Mouse (Mus musculus): ENCODE data around the gene Psd4.

The Psd4 gene

DNA sequence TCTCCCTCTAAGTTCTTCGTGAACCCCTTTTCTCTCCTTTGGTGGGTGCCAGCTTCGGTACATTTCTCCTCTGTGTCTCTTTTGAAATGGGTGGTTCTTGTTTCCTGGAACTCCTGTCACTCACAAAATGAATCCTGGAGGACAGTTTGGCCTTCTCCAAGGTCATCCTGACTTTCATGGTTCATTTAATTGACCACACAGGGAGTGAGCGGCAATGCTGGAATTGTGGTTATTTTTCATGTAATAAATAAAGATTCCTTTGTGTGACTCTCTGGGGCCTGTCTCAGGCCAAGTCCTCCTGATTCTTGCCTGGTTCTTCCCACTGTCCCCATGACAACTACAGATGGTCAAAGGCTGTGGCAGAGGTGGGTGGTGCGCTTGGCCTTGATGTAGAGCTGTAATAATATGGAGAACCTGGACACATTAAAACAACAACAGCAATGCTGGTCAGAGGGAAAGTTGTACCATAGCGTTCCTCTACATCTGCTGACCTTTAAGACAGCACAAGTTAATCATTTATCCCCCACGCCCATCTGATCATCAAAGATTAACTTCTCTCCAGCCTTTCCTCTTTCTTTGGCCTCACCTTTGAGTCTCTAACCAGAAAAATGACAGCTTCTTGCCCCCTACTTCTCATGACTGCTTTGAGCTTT is 54.0 kb downstream of the Psd4 start:
- in situ Hi-C loops (cut with MboI; ENCODE audit: low pct_unique_long_range_greater_than_20kb in 1 of 2, low sequenced_read_pairs in 2 of 2, unreplicated experiment in 1 of 2), result loop anchor here in 1 of 2 experiments (25.0 kb wide), 1 partner anchor 341 kb away; the partner anchor contains the start of gene Cacna1b

DNA sequence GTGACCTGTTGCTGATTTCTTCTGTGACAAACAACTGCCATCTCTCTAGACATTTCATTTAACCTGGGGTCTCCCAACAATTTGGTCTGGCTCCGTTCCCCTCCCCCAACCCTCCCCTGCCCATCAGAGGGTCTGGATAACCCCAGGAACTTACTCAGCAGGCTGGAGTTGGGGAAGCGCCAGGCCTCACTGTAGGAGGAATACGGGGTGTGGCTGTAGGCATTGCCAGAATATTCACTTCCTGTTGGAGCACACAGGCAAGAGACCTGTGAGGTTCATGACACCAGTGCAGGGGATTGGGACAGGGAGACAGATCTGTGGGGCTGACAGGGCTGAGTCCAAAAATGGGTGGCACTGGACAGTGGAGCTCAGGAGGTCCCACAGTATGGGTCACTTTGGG is 55.4 kb downstream of the Psd4 start:
- in situ Hi-C loops (cut with MboI; ENCODE audit: low pct_unique_long_range_greater_than_20kb in 1 of 2, low sequenced_read_pairs in 2 of 2, unreplicated experiment in 1 of 2), result loop anchor here in 1 of 2 experiments (25.0 kb wide), 1 partner anchor 339 kb away; the partner anchor contains the start of gene Cacna1b

DNA sequence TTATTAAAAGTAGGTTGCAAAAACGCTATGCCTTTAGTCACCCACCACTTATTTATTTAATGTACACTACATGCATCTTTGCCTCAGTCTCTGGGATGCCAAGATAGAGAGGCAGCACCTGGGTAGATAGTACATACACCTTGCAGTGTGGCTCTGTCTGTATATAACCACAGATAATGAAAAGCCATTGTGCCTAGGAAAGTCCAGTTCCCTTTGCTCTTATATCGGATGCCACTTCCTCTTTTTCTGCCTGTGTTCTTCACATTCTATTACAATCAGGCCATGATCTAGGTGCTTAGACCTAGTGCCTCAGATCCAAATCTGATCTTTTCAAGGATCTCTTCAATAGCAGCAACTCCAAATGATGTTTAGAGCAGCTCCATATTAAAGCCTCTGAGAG is 58.2 kb downstream of the Psd4 start:
- in situ Hi-C loops (cut with MboI; ENCODE audit: low pct_unique_long_range_greater_than_20kb in 1 of 2, low sequenced_read_pairs in 2 of 2, unreplicated experiment in 1 of 2), result no loop called here

DNA sequence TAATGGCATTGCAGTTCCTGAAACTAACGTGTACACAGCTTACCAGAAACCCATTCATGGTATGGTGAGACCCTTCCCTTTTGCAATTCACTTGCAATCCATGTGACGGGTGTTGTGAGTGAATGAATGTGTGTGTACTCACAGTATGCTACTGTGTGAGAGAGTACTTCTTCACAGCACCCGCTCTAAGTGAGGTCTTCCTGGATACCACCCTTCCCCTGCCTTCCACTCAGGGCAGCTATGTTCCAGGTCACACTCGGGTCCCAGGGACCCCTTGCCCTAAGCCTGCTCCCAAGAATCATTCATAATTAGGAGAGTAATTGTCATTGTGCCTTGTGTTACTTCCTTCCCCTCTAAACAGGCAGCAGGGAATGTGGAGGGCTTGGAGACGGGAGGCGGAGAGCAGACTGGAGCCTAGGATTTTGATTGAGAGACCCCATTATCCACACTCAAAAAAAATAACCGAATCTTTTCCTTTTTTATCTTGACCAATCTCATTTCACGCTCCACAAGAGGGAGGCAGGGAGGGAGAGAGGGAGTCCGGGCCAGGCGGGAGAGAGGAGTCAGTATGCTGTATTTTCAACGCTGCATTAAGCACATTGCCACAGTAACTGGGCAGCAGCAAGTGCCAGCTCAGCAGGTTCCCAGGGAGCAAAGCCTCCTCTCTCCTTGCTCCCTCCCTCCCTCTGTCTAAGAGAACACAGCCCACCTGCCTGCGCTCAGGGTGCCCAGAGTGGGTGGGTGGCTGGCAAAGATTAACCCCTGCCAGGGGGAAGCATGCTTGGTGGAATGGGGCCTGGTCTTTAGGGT is 60.7 kb downstream of the Psd4 start:
- in situ Hi-C loops (cut with MboI; ENCODE audit: low pct_unique_long_range_greater_than_20kb in 1 of 2, low sequenced_read_pairs in 2 of 2, unreplicated experiment in 1 of 2), result no loop called here

DNA sequence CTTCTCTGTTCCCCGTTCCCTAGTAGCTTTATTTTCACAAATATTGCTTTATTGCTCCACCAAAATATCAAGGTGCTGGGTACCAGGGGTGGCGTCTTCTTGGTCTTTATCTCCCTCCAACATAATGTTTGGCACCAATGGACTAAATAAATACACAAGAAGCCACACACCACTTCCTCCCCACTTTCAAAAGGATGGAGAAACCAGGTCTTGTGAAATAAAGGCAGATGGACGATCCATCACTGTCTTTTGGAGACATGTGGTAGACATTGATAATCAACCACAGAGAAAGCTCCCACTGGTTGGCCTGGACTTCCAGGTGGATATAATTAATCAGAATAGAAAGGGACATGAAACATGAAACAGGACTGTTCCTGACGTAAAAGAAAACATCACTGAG is 62.4 kb downstream of the Psd4 start:
- in situ Hi-C loops (cut with MboI; ENCODE audit: low pct_unique_long_range_greater_than_20kb in 1 of 2, low sequenced_read_pairs in 2 of 2, unreplicated experiment in 1 of 2), result no loop called here

DNA sequence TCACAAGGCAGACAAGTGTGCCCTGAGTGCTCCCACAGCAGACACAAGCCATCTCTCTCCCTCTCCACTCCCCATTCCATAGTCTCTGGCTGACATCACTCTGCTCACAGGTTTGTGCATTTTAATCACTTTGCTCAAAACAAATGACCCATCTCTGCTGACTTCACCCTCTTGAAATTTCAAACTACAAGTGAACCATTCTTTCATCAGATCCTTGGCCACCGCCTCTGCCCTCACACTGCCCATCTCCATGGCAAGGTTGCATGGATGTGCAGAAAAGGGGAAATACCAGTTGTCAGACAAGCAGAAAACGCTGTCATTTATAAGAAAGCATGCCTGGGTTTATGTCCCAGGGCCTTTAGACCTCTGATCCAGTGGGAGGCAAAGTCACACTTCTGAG is 67.3 kb downstream of the Psd4 start:
- in situ Hi-C loops (cut with MboI; ENCODE audit: low pct_unique_long_range_greater_than_20kb in 1 of 2, low sequenced_read_pairs in 2 of 2, unreplicated experiment in 1 of 2), result no loop called here

DNA sequence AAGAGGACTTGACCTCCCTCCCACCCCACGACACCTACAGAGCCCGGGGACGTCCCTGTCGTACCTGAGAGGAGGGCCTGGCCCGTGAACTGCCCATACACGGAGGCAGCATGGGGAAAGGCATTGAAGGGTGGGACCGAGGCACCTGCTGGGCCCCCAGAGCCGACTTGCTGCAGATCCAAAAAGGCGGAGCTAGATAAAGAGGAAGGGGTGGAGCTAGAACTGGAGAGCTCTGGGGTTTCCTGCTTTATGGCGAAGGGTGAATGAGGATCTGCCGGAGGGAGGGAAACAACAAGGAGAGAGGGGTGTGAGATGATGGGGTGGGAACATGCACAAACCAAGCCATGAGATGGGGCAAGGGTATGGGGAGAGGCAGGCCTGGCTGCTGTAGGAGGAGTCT is 68.3 kb downstream of the Psd4 start:
- in situ Hi-C loops (cut with MboI; ENCODE audit: low pct_unique_long_range_greater_than_20kb in 1 of 2, low sequenced_read_pairs in 2 of 2, unreplicated experiment in 1 of 2), result no loop called here

DNA sequence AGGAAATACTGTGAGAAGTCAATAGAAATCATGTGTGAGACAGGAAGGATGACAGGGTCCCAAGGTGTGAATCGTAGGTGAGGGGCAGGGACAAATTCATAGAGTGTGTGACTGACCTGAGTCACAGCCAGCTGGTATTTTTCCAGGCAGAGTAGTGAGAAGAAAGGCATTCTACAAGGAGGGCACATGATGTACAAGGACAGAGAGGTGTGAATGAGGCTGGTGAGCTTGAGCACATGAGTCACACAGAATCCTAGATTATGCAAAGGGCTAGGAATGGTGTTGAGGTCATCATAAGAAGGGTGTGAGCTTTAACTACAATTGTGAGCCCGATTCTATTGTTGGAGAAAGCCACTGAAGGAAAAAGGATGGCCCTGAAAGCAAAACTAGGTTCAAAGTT is 72.7 kb downstream of the Psd4 start:
- in situ Hi-C loops (cut with MboI; ENCODE audit: low pct_unique_long_range_greater_than_20kb in 1 of 2, low sequenced_read_pairs in 2 of 2, unreplicated experiment in 1 of 2), result no loop called here

DNA sequence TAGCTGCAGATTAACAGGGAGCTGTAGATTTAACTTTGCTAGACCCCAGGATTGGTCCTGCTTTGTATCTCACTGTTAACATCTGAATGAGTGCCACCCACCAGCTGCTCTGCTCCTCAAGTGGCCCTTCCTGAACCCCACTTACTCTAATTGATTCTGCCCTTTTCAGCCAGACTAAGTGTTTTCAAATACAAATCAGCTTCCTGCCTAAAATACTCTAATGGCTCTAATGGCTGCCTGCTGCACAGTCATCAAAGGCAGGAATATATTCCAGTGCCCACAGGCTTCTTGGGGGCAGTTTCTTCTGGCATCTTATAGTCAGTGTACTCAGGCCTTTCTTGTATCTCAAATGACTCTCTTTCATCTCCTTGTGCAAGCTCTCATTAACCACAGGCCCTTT is 74.5 kb downstream of the Psd4 start:
- in situ Hi-C loops (cut with MboI; ENCODE audit: low pct_unique_long_range_greater_than_20kb in 1 of 2, low sequenced_read_pairs in 2 of 2, unreplicated experiment in 1 of 2), result no loop called here

DNA sequence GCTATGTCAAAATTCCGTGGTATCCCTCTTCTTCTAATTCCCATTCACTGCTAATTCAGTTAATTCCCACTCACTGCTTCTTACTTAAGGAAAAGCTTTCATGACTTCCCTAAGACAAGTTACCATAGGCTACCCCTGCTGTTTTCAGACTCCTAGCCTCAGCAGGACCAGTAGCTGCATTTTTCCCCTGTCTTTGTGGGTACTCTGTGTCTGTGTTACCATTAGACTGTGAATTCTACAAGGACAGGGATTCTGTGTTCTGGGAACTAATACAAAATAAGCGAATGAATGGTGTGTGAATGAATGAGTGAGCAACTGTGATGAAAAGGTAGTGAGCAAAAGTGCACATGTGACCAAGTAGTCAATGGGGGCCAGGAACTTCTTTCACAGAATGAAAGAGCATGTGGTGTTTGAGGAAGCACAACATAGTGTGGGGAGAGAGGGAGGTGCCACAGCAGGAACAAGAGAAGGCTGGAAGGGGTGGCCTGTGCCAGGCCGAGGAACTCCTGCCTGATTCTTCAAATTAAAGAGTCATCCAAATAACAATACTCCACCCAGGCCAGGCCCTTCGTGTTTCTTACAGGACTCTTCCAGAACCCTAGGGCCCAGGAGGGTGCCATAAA is 75.0 kb downstream of the Psd4 start:
- in situ Hi-C loops (cut with MboI; ENCODE audit: low pct_unique_long_range_greater_than_20kb in 1 of 2, low sequenced_read_pairs in 2 of 2, unreplicated experiment in 1 of 2), result no loop called here

DNA sequence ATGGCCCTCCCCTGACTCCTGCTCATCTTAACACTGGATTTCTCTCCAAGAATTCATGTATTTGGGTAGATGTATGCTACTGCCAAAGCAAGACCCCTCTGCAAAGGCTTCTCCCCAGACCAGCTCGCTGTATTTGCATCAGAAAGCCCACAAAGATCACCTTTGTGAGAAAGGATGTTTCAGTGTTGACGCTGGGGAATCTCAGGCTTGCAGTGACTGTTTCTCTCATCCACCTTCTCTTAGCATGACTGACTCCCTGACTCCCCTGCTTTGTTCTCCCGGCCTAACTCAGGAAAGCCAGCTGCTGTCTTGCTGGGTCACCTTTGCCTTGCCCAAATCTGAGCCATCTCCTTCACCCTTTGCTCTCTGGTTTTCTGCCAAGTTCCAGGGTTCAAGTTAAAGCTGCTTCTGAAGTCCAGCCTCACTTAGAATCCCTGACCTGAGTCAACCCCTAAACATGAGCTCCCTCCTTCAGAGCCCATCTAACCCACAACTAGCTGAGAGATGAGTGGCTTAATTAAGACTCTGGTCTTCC is 75.9 kb downstream of the Psd4 start:
- in situ Hi-C loops (cut with MboI; ENCODE audit: low pct_unique_long_range_greater_than_20kb in 1 of 2, low sequenced_read_pairs in 2 of 2, unreplicated experiment in 1 of 2), result no loop called here

DNA sequence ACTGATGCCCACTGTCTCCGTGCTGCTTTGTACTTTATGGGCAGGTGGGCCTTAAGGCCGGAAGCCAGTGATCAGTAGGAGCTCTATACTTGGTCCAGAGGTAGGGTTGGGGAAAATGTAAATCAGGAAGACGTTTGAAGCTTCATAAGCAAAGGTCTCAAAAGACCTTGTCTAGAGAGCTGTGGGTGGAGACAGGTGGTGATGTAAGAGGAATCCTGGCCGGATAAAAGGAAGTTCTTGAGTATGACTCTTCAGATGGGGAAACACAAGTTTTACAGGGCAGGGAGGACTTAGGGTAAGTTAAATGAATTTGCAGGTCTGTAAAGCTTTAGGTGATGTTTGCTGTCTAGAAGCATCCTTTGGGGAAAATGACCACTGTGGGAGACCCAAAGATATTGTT is 81.7 kb downstream of the Psd4 start:
- in situ Hi-C loops (cut with MboI; ENCODE audit: low pct_unique_long_range_greater_than_20kb in 1 of 2, low sequenced_read_pairs in 2 of 2, unreplicated experiment in 1 of 2), result no loop called here

DNA sequence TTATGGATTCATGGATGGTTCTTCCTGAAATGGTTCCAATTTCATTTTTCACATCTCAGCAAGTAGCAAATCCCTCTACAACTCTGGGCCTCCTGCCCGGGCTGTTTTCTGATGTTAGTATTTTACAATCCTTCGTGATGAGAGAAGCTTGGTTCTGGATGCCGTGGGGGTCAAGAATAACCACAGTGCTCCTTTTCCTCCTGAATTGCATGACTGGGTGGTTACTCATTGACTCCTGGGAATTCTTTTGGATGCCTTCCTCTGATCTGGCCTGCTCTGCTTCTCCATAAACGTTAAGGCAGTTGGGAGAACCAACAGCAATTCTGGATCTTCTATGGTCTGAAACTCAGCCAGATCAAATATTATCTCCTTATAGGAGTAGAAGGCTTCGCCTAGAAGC is 85.8 kb downstream of the Psd4 start:
- in situ Hi-C loops (cut with MboI; ENCODE audit: low pct_unique_long_range_greater_than_20kb in 1 of 2, low sequenced_read_pairs in 2 of 2, unreplicated experiment in 1 of 2), result no loop called here

DNA sequence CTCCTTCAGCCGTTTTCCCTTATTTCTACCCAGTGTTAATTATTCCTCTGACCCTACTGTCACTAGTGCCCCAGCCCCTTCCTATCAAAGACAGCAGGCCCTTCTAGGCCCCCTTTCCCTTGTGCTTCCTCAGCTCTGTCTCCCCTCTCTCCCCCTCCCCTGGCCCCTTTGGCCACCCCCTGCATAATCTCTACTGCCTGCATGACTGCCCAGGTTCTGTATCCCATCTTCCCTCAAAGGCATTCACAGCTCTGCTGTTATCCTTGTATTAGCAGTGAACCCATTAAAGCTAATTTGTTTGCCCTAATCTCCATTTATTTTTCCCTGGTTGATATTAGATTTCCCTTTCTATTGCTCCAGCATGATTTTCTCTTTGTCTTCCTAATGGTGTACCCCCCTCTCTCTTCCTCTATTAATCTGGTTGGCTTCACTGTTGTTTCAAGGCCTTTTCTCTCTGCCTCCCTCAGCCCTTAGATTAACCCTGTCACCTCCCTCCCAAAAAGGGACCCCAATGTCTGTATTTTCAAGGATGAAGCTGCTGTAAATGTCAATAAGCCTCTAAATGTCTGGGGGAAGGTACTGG is 87.1 kb downstream of the Psd4 start:
- in situ Hi-C loops (cut with MboI; ENCODE audit: low pct_unique_long_range_greater_than_20kb in 1 of 2, low sequenced_read_pairs in 2 of 2, unreplicated experiment in 1 of 2), result no loop called here

DNA sequence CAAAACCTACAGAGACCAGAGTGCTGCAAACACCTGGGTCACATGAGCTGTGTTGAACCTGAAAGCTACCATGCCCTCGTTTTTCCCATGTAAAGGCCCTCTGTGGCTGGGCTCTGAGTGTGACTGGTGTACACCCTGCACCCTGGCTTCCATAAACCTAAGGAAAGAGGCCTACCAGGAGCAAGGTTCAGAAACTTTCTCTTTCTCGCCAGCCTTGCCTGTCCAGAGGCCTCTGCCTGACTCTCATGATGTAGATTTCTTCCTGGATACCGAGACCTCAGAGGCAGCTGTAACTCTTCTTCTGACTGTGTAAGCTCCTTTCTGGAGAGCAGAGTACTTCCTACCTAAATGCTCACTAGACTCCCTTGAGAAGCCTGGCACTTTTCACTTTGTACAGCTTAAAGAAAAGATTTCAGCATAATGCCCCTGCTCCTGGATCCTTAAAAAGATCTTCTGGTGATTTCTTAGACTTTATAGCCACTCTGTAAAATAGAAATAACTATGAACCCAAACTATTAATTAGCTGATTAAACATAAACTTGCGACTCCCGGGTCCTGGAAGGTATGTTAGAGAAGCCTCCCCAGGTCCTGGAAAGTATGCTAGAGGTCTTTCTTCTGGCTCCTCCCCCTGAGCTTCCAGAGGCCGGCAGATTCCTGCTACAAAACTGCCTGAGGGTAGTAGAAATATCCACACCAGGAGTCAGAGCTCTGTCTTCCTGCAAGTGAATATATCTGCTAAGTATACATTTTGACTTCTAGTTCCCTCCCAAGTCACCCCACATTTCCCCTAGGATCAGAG is 87.9 kb downstream of the Psd4 start:
- in situ Hi-C loops (cut with MboI; ENCODE audit: low pct_unique_long_range_greater_than_20kb in 1 of 2, low sequenced_read_pairs in 2 of 2, unreplicated experiment in 1 of 2), result no loop called here

DNA sequence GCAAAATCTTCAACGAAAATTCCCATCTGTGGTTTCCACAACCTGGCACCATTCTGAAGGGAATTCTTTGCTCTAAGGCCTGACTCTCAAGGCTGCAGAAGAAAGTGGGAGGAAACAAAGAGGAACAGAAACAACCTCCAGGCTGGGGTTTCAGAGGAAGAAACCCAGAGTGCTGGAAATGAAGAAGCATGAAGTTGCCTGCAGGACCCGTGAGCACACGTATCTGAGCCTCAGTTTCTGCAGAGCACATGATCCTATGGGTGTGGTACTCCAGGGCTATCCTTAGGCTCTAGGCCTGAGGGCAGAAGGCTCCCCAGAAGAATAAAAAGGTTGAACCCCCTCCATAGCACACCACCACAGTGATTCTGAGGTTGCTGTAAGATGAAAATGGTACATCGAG is 89.5 kb downstream of the Psd4 start:
- in situ Hi-C loops (cut with MboI; ENCODE audit: low pct_unique_long_range_greater_than_20kb in 1 of 2, low sequenced_read_pairs in 2 of 2, unreplicated experiment in 1 of 2), result no loop called here

DNA sequence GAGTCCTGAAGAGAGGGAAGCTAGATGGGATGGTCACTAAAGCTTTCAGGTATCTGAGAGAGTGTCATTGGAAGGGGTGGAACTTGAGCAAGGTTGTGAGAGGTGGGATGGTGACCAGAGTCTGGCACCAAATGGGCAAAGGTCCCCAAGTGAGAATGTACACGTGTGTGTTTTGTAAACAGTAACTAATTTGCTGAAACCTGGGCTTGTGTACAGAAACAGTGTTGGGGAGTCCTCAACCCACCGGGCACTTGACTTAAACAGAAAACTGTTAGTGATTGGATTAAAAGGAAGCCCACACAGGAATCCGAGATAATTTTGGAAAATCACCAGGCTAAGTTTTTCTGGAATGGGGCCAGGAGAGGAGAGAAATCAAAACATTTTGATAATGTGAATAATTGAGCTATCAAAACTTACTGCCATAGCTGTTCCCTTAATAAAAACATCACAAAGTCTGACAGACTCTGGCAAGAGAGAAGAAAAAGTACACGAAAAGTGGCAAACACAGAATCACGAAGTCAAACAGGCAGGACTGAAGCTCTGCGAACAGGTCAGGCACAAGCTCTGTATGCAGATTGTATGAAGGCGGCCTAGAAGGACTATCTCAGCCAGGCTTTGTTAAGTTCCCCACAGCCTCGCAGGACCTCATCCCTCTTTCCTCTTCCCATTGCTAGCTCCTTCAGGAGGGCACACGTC is 92.9 kb downstream of the Psd4 start:
- in situ Hi-C loops (cut with MboI; ENCODE audit: low pct_unique_long_range_greater_than_20kb in 1 of 2, low sequenced_read_pairs in 2 of 2, unreplicated experiment in 1 of 2), result no loop called here

DNA sequence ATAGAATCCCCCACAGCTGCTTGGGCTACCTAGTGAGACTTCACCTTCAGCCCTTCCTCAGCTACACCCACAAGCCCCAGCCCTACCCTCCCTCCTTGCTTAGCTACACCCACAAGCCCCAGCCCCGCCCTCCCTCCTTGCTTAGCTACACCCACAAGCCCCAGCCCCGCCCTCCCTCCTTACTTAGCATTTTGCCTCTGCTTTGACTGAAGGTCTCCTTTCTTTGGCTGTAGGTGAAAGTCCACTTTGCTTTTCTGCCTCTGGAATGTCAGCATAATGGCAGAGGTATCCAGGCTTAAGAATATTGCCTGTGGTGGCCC is 93.4 kb downstream of the Psd4 start:
- in situ Hi-C loops (cut with MboI; ENCODE audit: low pct_unique_long_range_greater_than_20kb in 1 of 2, low sequenced_read_pairs in 2 of 2, unreplicated experiment in 1 of 2), result no loop called here
